Mouse (Mus musculus) MEL-GATA-1-ER (cell line): ENCODE data around the gene Fcamr.
A peak's percentile ranks its signal among the peaks of the same experiment; 100 is the strongest.

ENCODE experiments used
- DNase-seq: peaks from one replicate; pipeline ENCODE4 v3.0.0-alpha.2; 2012; ENCODE audit warnings: low read depth; ENCODE audit errors: extremely low read depth

The Fcamr gene

GRCm38 (mm10) chr1:130801511-130801910, 809 bp downstream of the Fcamr start:
- no peak for DNase-seq

GRCm38 (mm10) chr1:130802976-130803375, 2.3 kb downstream of the Fcamr start:
- DNase-seq = no peak

- no peak for DNase-seq
These were observed 3.6 kb downstream of the Fcamr start for GRCm38 (mm10) chr1:130804279-130804678.

GRCm38 (mm10) chr1:130810906-130811305, 10.2 kb downstream of the Fcamr start:
- DNase-seq = no peak

- DNase-seq = no peak
These were observed 10.6 kb downstream of the Fcamr start for GRCm38 (mm10) chr1:130811316-130811715.

GRCm38 (mm10) chr1:130819737-130820136, 19.0 kb downstream of the Fcamr start:
- DNase-seq = no peak

- DNase-seq = no peak
These were observed 19.8 kb downstream of the Fcamr start for GRCm38 (mm10) chr1:130820316-130821148.

- DNase-seq = no peak
These were observed 20.4 kb downstream of the Fcamr start for GRCm38 (mm10) chr1:130821149-130821471.

GRCm38 (mm10) chr1:130821911-130822625, 21.4 kb downstream of the Fcamr start:
- DNase-seq = no peak

GRCm38 (mm10) chr1:130826448-130826847, 25.7 kb downstream of the Fcamr start, which contains the start of gene Pigr:
TSS of gene Pigr (plus strand) at chr1:130826684.
- DNase-seq = no peak

- DNase-seq = no peak
These were observed 28.0 kb downstream of the Fcamr start for GRCm38 (mm10) chr1:130828656-130829055.

GRCm38 (mm10) chr1:130829906-130830830, 29.5 kb downstream of the Fcamr start:
- peak; percentile 12 for DNase-seq

GRCm38 (mm10) chr1:130832230-130833149, 31.8 kb downstream of the Fcamr start:
- no peak for DNase-seq

GRCm38 (mm10) chr1:130835161-130835936, 34.6 kb downstream of the Fcamr start:
- no peak for DNase-seq

- peak; percentile 37 for DNase-seq
These were observed 37.6 kb downstream of the Fcamr start for GRCm38 (mm10) chr1:130838288-130838687.

GRCm38 (mm10) chr1:130840599-130841379, 40.1 kb downstream of the Fcamr start:
- no peak for DNase-seq

GRCm38 (mm10) chr1:130841621-130842020, 40.9 kb downstream of the Fcamr start:
- DNase-seq = no peak

GRCm38 (mm10) chr1:130844516-130844915, 43.8 kb downstream of the Fcamr start:
- DNase-seq = no peak
